Mouse (Mus musculus) neural tube, embryonic 15.5 days (tissue): Measurements from ENCODE around the gene Flna. TPM values are rescaled to one million over a fixed set of nuclear protein-coding genes. Genes with fewer than 3 reads are reported as not detected.

Experiments used
- ATAC-seq: fragments of 200-750 bp; cut with Nextera tagmentation; 2 replicates; pipeline ENCODE4 v1.8.0; 2017; ENCODE audit warnings: mild to moderate bottlenecking, moderate TSS enrichment, moderate library complexity; ENCODE audit not compliant: low FRiP score
- H3K27ac ChIP-seq: fragments of 300-500 bp; sonication (generic); replicated peaks from 2 replicates; pipeline ENCODE4 v1.5.1; 2015; ENCODE audit warnings: mild to moderate bottlenecking, inconsistent platforms
- H3K27me3 ChIP-seq: fragments of 300-500 bp; sonication (generic); replicated peaks from 2 replicates; pipeline ENCODE4 v1.6.1; 2015; ENCODE audit warnings: inconsistent platforms
- H3K36me3 ChIP-seq: fragments of 300-500 bp; sonication (generic); 2 replicates; pipeline ENCODE4 v1.6.1; 2015; ENCODE audit warnings: inconsistent platforms
- H3K4me1 ChIP-seq: fragments of 300-500 bp; sonication (generic); 2 replicates; pipeline ENCODE4 v1.6.1; 2015; ENCODE audit warnings: inconsistent platforms
- H3K4me2 ChIP-seq: fragments of 300-500 bp; sonication (generic); 2 replicates; pipeline ENCODE4 v1.6.1; 2015; ENCODE audit warnings: inconsistent platforms, mild to moderate bottlenecking, moderate library complexity
- H3K4me3 ChIP-seq: fragments of 300-500 bp; sonication (generic); replicated peaks from 2 replicates; pipeline ENCODE4 v1.5.1; 2015; ENCODE audit warnings: mild to moderate bottlenecking, inconsistent platforms
- H3K9ac ChIP-seq: fragments of 300-500 bp; sonication (generic); replicated peaks from 2 replicates; pipeline ENCODE4 v1.6.1; 2015; ENCODE audit warnings: mild to moderate bottlenecking, inconsistent platforms
- H3K9me3 ChIP-seq: fragments of 300-500 bp; sonication (generic); replicated peaks from 2 replicates; pipeline ENCODE4 v1.6.1; 2016; ENCODE audit warnings: inconsistent platforms
- WGBS: fragments of 180-500 bp; shearing (Covaris S2); methylation state at CpG from one replicate; pipeline ENCODE4 v1.1.7; 2015; ENCODE audit warnings: mixed read lengths; 5-methylcytosine and 5-hydroxymethylcytosine counted together
- polyA plus RNA-seq: library from polyadenylated mRNA; unstranded; fragments of >200 nt; fragmentation: Nextera tagmentation; extraction: Ambion mirVana; gene quantifications from 2 replicates; pipeline ENCODE4 v1.2.1, GENCODE M21; 2015

Flna gene
- polyA plus RNA-seq, 1 experiment from 2014 or later = 67.3 TPM

DNA sequence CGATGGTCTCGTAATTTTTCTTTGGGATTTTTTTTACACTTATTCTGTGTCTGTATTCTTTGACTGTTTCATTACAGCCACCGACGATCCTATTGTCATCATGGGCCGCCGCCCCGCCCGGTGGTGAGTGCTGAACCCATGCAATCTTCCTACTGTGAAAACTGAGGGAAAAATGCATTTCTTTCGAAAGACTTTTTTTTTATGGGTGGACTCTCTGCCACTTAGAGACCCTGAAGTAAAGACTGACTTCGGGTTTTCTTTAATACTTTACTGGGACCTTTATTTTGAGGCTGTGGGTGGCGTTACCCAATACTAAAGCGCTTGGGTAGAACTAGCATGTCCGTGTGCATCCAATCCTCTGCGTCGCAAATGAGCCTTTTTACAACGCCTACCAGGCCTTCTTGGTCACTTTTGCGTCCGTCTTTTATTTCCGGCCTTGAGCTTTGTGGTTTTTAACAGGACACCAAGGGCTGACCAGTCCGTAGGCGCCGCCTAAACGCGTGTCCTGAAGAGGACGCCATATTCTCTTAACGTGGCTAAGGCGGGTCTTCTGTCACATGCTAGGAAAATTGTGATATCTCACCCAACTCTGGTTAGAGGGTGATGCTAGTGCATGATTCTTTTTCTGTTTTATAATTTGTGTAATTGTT, 21.4 kb upstream of the Flna start:
- no peak for ATAC-seq
- Histone ChIP-seq H3K27me3 (no peaks in the 10 kb centered on the region), H3K4me2 (peak overlapping the region; percentile 57), H3K9ac (peak overlapping the region; percentile 65), H3K4me1 (peaks cover 10% of the 10 kb centered on the region), H3K27ac (peak overlapping the region; percentile 72), H3K9me3 (no peaks in the 10 kb centered on the region), H3K36me3 (no peaks in the 10 kb centered on the region), H3K4me3 (peak overlapping the region; percentile 53)
- 14% methylated on average over 27 of the region's 27 CpGs for WGBS

- Histone ChIP-seq H3K9ac (peak within 1 kb of the TSS; percentile 65), H3K27me3 (no peaks in the 10 kb centered on the region), H3K27ac (peak within 1 kb of the TSS; percentile 97), H3K4me1 (peaks cover 10% of the 10 kb centered on the region), H3K4me2 (peak within 1 kb of the TSS; percentile 57), H3K4me3 (peak within 1 kb of the TSS; percentile 53), H3K36me3 (no peaks in the 10 kb centered on the region), H3K9me3 (no peaks in the 10 kb centered on the region)
- WGBS = 19% methylated on average over 42 of the region's 42 CpGs
- ATAC-seq = peak; percentile 97
Measured at GRCm38 (mm10) chrX:74270062-74270901, 20.7 kb upstream of the Flna start, which contains the start of gene Rpl10. Gene Rpl10, plus strand, starts transcription at chrX:74270812.

DNA sequence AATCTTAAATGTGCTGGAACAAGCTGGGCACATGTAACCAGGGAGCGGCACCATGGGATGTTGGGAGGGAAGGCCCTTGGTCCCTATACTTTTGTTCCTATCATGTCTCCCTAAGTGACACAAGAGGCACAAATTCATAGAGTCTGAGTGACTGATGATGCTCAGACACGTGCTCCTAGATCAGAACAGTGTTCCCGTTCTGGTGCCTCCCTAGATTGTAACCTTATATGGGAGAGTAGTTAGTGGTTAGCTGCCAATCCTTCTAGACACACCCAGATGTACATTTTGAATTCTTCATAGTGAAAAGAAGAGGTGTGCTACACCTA, 20.1 kb upstream of the Flna start:
- Histone ChIP-seq H3K9ac (peak overlapping the region; percentile 52), H3K4me1 (peaks cover 10% of the 10 kb centered on the region), H3K4me2 (peak overlapping the region; percentile 56), H3K36me3 (no peaks in the 10 kb centered on the region), H3K9me3 (no peaks in the 10 kb centered on the region), H3K27me3 (no peaks in the 10 kb centered on the region), H3K4me3 (peak overlapping the region; percentile 53), H3K27ac (peak overlapping the region; percentile 97)
- 29% methylated on average over 3 of the region's 3 CpGs for WGBS
- peak; percentile 33 for ATAC-seq

DNA sequence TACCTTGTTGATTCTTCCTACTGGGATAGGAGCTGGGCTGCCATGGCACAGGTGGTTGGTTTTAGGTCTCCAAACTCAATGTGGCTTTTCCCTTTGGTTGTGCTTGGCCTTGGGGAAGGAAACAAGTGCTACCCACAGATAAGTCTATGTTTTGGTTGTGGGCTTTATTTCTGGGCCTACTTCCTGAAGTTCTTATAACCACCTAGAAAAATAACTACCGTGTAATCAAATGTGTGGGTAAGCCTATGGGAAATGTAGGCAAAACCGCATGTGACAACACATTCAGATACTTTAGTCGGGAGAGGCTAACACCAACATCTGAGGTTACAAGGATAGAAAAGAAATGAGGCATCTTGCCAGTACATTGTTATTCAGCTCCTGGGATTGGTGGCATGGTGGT, 8.1 kb upstream of the Flna start:
- Histone ChIP-seq H3K4me2 (no peak overlapping the region), H3K27ac (no peak overlapping the region), H3K9me3 (no peaks in the 10 kb centered on the region), H3K9ac (no peak overlapping the region), H3K36me3 (0 out of 2 replicates have a peak, but pooled peaks cover 4% of the 10 kb centered on the region), H3K4me1 (peaks cover 6% of the 10 kb centered on the region), H3K27me3 (no peaks in the 10 kb centered on the region), H3K4me3 (no peak overlapping the region)
- no peak for ATAC-seq
- 96% methylated on average over 3 of the region's 3 CpGs for WGBS

DNA sequence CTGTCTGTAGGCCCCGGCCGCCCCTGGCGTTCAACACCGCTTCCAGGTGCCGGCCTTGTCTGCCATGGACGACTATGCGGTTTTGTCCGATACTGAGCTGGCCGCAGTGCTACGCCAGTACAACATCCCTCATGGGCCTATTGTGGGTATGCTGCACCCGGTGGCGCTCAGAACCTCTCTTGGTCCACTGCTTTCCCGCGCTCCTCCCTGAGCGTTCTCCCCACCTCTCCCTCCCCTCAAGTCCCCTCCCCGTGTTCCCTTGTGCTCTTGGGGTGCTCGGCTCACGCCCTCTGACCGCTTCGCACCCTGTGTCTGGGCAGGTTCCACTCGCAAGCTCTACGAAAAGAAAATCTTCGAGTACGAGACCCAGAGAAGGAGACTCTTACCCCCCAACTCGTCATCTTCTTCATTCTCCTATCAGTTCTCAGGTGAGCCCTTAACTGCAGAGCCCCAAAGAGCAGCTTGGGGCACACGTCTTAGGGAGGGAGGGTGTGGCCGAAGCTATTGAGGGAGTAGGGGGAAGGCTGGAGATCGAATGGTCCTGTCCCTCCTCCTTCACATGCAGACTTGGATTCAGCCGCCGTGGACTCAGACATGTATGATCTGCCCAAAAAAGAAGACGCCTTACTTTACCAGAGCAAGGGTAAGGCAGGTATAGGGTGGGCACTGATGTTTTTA, 5.4 kb upstream of the Flna start:
- Histone ChIP-seq H3K36me3 (0 out of 2 replicates have a peak, but pooled peaks cover 2% of the 10 kb centered on the region), H3K9ac (peak overlapping the region; percentile 70), H3K4me1 (peaks cover 6% of the 10 kb centered on the region), H3K9me3 (no peaks in the 10 kb centered on the region), H3K27ac (peak overlapping the region; percentile 88), H3K4me3 (peak overlapping the region; percentile 56), H3K27me3 (no peaks in the 10 kb centered on the region), H3K4me2 (peak overlapping the region; percentile 64)
- peak; percentile 65; the same call in 1 of the 2 replicates for ATAC-seq
- WGBS = 24% methylated on average over 31 of the region's 31 CpGs

- WGBS = 29% methylated on average over 39 of the region's 39 CpGs
- no peaks in the 10 kb centered on the region for H3K9me3 ChIP-seq
- ATAC-seq = peak; percentile 96
- H3K27ac ChIP-seq = peak within 1 kb of the TSS; percentile 88
- peak within 1 kb of the TSS; percentile 64 for H3K4me2 ChIP-seq
- no peaks in the 10 kb centered on the region for H3K27me3 ChIP-seq
- 0 out of 2 replicates have a peak, but pooled peaks cover 2% of the 10 kb centered on the region for H3K36me3 ChIP-seq
- peaks cover 6% of the 10 kb centered on the region for H3K4me1 ChIP-seq
- peak within 1 kb of the TSS; percentile 56 for H3K4me3 ChIP-seq
- peak within 1 kb of the TSS; percentile 70 for H3K9ac ChIP-seq
Measured at GRCm38 (mm10) chrX:74254153-74254887, 4.7 kb upstream of the Flna start, which contains the start of gene Emd. Gene Emd, plus strand, starts transcription at chrX:74254687.

- no peak for ATAC-seq
- no peaks in the 10 kb centered on the region for H3K36me3 ChIP-seq
- 0 out of 2 replicates have a peak overlapping the region, but pooled peaks have one; percentile 44 for H3K4me3 ChIP-seq
- H3K4me2 ChIP-seq = peak overlapping the region; percentile 64
- 27% methylated on average over 3 of the region's 3 CpGs for WGBS
- H3K9me3 ChIP-seq = no peaks in the 10 kb centered on the region
- no peak overlapping the region for H3K9ac ChIP-seq
- H3K27me3 ChIP-seq = no peaks in the 10 kb centered on the region
- peaks cover 11% of the 10 kb centered on the region for H3K4me1 ChIP-seq
- no peak overlapping the region; the same call in 1 of the 2 replicates for H3K27ac ChIP-seq
Measured at GRCm38 (mm10) chrX:74248651-74249050, 969 bp downstream of the Flna start.

DNA sequence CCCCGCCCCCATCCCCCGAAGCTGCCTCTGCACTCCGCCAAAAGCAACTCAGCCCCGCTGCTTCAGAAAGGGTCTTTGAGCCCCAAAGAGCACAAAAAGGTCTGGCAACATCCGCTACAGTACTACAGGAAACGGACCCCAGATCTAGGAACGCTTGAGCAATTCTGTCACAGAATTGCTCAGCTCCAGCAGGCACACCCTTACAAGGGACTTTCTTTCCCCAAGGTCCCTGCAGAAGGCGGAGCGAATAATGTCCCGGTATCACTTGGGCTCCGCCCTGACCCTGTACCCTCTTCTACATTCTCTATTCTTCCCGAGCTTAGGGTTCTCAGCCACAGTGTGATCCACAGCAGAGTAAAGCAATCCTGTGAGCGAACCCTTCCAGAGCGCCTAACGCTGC, 2.9 kb downstream of the Flna start:
- Histone ChIP-seq H3K27me3 (no peaks in the 10 kb centered on the region), H3K4me2 (peak overlapping the region; percentile 60), H3K4me1 (peaks cover 15% of the 10 kb centered on the region), H3K9me3 (no peaks in the 10 kb centered on the region), H3K36me3 (peaks cover 10% of the 10 kb centered on the region), H3K27ac (peak overlapping the region; percentile 73; the same call in 1 of the 2 replicates), H3K4me3 (peak overlapping the region; percentile 54), H3K9ac (peak overlapping the region; percentile 41)
- peak; percentile 17; the same call in 1 of the 2 replicates for ATAC-seq
- 35% methylated on average over 14 of the region's 15 CpGs for WGBS

DNA sequence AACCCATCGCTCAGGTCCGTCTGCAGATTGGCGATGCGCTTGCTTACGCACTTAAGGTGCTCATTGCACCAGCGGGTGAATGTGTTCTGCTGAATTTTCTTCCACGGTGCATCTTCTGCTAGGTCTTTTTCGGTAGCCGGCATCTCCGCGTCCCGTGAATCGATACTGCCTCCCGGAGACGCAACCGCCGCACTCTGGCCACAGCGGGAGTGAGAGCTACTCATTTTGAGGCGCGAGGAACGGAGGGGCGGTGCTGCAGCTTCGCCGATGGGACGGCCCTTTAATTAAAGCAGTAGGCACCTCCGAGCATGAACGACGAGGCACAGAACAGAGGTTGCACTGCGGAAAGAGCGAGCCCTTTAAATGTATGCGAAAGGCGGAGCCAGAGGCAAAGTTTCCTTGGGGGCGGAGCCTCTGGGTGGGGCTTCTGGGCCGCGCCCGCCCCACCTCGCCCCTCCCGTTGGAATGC, 3.4 kb downstream of the Flna start:
- H3K4me1 ChIP-seq = peaks cover 15% of the 10 kb centered on the region
- no peaks in the 10 kb centered on the region for H3K9me3 ChIP-seq
- H3K9ac ChIP-seq = peak overlapping the region; percentile 65
- peak overlapping the region; percentile 54 for H3K4me3 ChIP-seq
- peaks cover 14% of the 10 kb centered on the region for H3K36me3 ChIP-seq
- H3K27me3 ChIP-seq = no peaks in the 10 kb centered on the region
- ATAC-seq = peak; percentile 91
- H3K27ac ChIP-seq = peak overlapping the region; percentile 89
- peak overlapping the region; percentile 60 for H3K4me2 ChIP-seq
- 20% methylated on average over 38 of the region's 38 CpGs for WGBS

- WGBS = 23% methylated on average over 17 of the region's 21 CpGs
- H3K36me3 ChIP-seq = peaks cover 19% of the 10 kb centered on the region
- peaks cover 15% of the 10 kb centered on the region for H3K4me1 ChIP-seq
- peak overlapping the region; percentile 54 for H3K4me3 ChIP-seq
- peak overlapping the region; percentile 60 for H3K4me2 ChIP-seq
- H3K9me3 ChIP-seq = no peaks in the 10 kb centered on the region
- peak overlapping the region; percentile 65 for H3K9ac ChIP-seq
- peak; percentile 60 for ATAC-seq
- no peaks in the 10 kb centered on the region for H3K27me3 ChIP-seq
- peak overlapping the region; percentile 89 for H3K27ac ChIP-seq
Measured at GRCm38 (mm10) chrX:74245687-74246086, 3.9 kb downstream of the Flna start.

GRCm38 (mm10) chrX:74245107-74245506, 4.5 kb downstream of the Flna start:
- H3K4me2 ChIP-seq = peak overlapping the region; percentile 60
- H3K9me3 ChIP-seq = no peaks in the 10 kb centered on the region
- H3K27me3 ChIP-seq = no peaks in the 10 kb centered on the region
- H3K4me3 ChIP-seq = peak overlapping the region; percentile 54
- no peak for ATAC-seq
- H3K9ac ChIP-seq = peak overlapping the region; percentile 65
- H3K27ac ChIP-seq = peak overlapping the region; percentile 89
- peaks cover 25% of the 10 kb centered on the region for H3K36me3 ChIP-seq
- 32% methylated on average over 1 of the region's 1 CpGs for WGBS
- H3K4me1 ChIP-seq = peaks cover 15% of the 10 kb centered on the region
